Mouse (Mus musculus) intestine, postnatal 0 days (tissue): Measurements from ENCODE around the gene Prdm9. TPM values are rescaled to one million over a fixed set of nuclear protein-coding genes. Genes with fewer than 3 reads are reported as not detected.

Source experiments
- ATAC-seq: fragments of 200-750 bp; cut with Nextera tagmentation; 2 replicates; pipeline ENCODE4 v1.8.0; 2017; ENCODE audit warnings: mild to moderate bottlenecking, moderate TSS enrichment, moderate library complexity
- H3K27ac ChIP-seq: fragments of 300-500 bp; sonication (generic); 2 replicates; pipeline ENCODE4 v1.5.1; 2014; ENCODE audit warnings: mild to moderate bottlenecking, low read depth, low read length, moderate library complexity
- H3K27me3 ChIP-seq: fragments of 300-500 bp; sonication (generic); replicated peaks from 2 replicates; pipeline ENCODE4 v1.6.1; 2014; ENCODE audit warnings: low read length, mixed read lengths; ENCODE audit not compliant: control insufficient read depth, insufficient read depth
- H3K36me3 ChIP-seq: fragments of 300-500 bp; sonication (generic); 2 replicates; pipeline ENCODE4 v1.6.1; 2014; ENCODE audit warnings: mild to moderate bottlenecking, moderate library complexity; ENCODE audit not compliant: control insufficient read depth, insufficient read depth
- H3K4me1 ChIP-seq: fragments of 300-500 bp; sonication (generic); replicated peaks from 2 replicates; pipeline ENCODE4 v1.6.1; 2014; ENCODE audit warnings: antibody characterized with exemption, low read length, mixed read lengths; ENCODE audit not compliant: control insufficient read depth, insufficient read depth
- H3K4me2 ChIP-seq: fragments of 300-500 bp; sonication (generic); replicated peaks from 2 replicates; pipeline ENCODE4 v1.6.1; 2014; ENCODE audit warnings: low read depth, mild to moderate bottlenecking, moderate library complexity
- H3K4me3 ChIP-seq: fragments of 300-500 bp; sonication (generic); 2 replicates; pipeline ENCODE4 v1.5.1; 2014; ENCODE audit warnings: low read depth, low read length
- H3K9ac ChIP-seq: fragments of 300-500 bp; sonication (generic); 2 replicates; pipeline ENCODE4 v1.6.1; 2014; ENCODE audit warnings: mild to moderate bottlenecking, low read depth, low read length
- H3K9me3 ChIP-seq: fragments of 300-500 bp; sonication (generic); 2 replicates; pipeline ENCODE4 v1.6.1; 2016; ENCODE audit warnings: mixed run types; ENCODE audit not compliant: control insufficient read depth
- CTCF ChIP-seq: sonication (generic); IDR thresholded peaks from 2 replicates; pipeline ENCODE4 v1.5.1; 2016; ENCODE audit warnings: low read depth, mild to moderate bottlenecking, control low read depth, antibody characterized with exemption, moderate library complexity
- WGBS: fragments of 180-500 bp; shearing (Covaris S2); extraction: QIAGEN DNeasy Blood & Tissue Kit; methylation state at CpG from one replicate; pipeline ENCODE4 v1.1.7; 2014; 5-methylcytosine and 5-hydroxymethylcytosine counted together
- polyA plus RNA-seq: library from polyadenylated mRNA; unstranded; fragments of >200 nt; fragmentation: Nextera tagmentation; extraction: Ambion mirVana; gene quantifications from 2 replicates; pipeline ENCODE4 v1.2.1, GENCODE M21; 2015

Prdm9 gene
- polyA plus RNA-seq, 1 experiment from 2014 or later: 1.5 TPM

GRCm38 (mm10) chr17:15497882-15498752, 66.0 kb downstream of the Prdm9 start:
- ATAC-seq: peak; percentile 91
- under 1% methylated on average over 50 of the region's 50 CpGs for WGBS
- no peak for TF ChIP-seq CTCF
- Histone ChIP-seq H3K27me3 (no peaks in the 10 kb centered on the region), H3K4me1 (0 out of 2 replicates have a peak, but pooled peaks cover 11% of the 10 kb centered on the region), H3K9me3 (no peaks in the 10 kb centered on the region), H3K27ac (peak overlapping the region; percentile 98), H3K9ac (peak overlapping the region; percentile 91), H3K36me3 (peaks cover 28% of the 10 kb centered on the region), H3K4me2 (peak overlapping the region; percentile 85), H3K4me3 (peak overlapping the region; percentile 97)

Other genes with a start within 250 kb of the Prdm9 start
- gene Dll1, start 187.5 kb downstream of the Prdm9 start, polyA plus RNA-seq: 18.5 and 20.0 TPM in 2 replicates
- gene Fam120b, start 168.2 kb downstream of the Prdm9 start, polyA plus RNA-seq: 11.5 and 13.6 TPM in 2 replicates
- 233 and 246 TPM in 2 replicates for gene Psmb1, start 64.6 kb downstream of the Prdm9 start, polyA plus RNA-seq
- gene Tbp, start 64.5 kb downstream of the Prdm9 start, polyA plus RNA-seq: 21.7 and 22.4 TPM in 2 replicates
- gene Pdcd2, start 37.1 kb downstream of the Prdm9 start, polyA plus RNA-seq: 42.7 and 46.2 TPM in 2 replicates
- 14.1 and 16.1 TPM in 2 replicates for gene Chd1, start 140.6 kb upstream of the Prdm9 start, polyA plus RNA-seq